Mouse (Mus musculus) Muller cell, postnatal 12 days (primary cell): ENCODE results near the gene Anxa11.
"Not testable (repeated sequence)": the region's sequence is repeated elsewhere in the genome, so short reads cannot be mapped to it uniquely, and the experiment has no call there.

Experiments used
- DNase-seq: peaks from one replicate; pipeline ENCODE4 v3.0.0-alpha.2; 2015; ENCODE audit errors: inconsistent ontology term

Anxa11 gene

GRCm38 (mm10) chr14:25869135-25869878 is 27.4 kb downstream of the Anxa11 start:
- DNase-seq, result peak; percentile 16

- DNase-seq, result peak; percentile 83
These were observed 30.8 kb downstream of the Anxa11 start for GRCm38 (mm10) chr14:25872461-25873415.

- DNase-seq, result not testable (repeated sequence)
These were observed 34.7 kb downstream of the Anxa11 start for GRCm38 (mm10) chr14:25876640-25877039.

GRCm38 (mm10) chr14:25881769-25882168 is 39.8 kb downstream of the Anxa11 start:
- not testable (repeated sequence) for DNase-seq

GRCm38 (mm10) chr14:25885886-25886285 is 43.9 kb downstream of the Anxa11 start:
- not testable (repeated sequence) for DNase-seq

- DNase-seq, result not testable (repeated sequence)
These were observed 52.6 kb downstream of the Anxa11 start for GRCm38 (mm10) chr14:25894566-25894965.

GRCm38 (mm10) chr14:25895686-25896085 is 53.7 kb downstream of the Anxa11 start:
- DNase-seq, result not testable (repeated sequence)

- DNase-seq, result not testable (repeated sequence)
These were observed 61.0 kb downstream of the Anxa11 start, which contains the start of gene Plac9a for GRCm38 (mm10) chr14:25903000-25903399. Gene Plac9a, minus strand, starts transcription at chr14:25903100.

- not testable (repeated sequence) for DNase-seq
These were observed 63.3 kb downstream of the Anxa11 start for GRCm38 (mm10) chr14:25905243-25905642.

- not testable (repeated sequence) for DNase-seq
These were observed 65.3 kb downstream of the Anxa11 start for GRCm38 (mm10) chr14:25907272-25907671.

- DNase-seq, result not testable (repeated sequence)
These were observed 67.0 kb downstream of the Anxa11 start for GRCm38 (mm10) chr14:25908976-25909375.

GRCm38 (mm10) chr14:25918427-25919170 is 76.6 kb downstream of the Anxa11 start:
- not testable (repeated sequence) for DNase-seq

- DNase-seq, result not testable (repeated sequence)
These were observed 85.0 kb downstream of the Anxa11 start for GRCm38 (mm10) chr14:25926814-25927561.

GRCm38 (mm10) chr14:25927562-25927881 is 85.6 kb downstream of the Anxa11 start, which contains the start of gene Tmem254a:
Gene Tmem254a, minus strand, starts transcription at chr14:25927672.
- DNase-seq, result not testable (repeated sequence)
